Mouse (Mus musculus): ENCODE measurements at regions not wholly inside any gene's neighbourhood (a gene's known extent, or its start where the extent isn't known, plus 50 kb on each side); places are given as distances from the start of the nearest gene placed in this dataset.

DNA sequence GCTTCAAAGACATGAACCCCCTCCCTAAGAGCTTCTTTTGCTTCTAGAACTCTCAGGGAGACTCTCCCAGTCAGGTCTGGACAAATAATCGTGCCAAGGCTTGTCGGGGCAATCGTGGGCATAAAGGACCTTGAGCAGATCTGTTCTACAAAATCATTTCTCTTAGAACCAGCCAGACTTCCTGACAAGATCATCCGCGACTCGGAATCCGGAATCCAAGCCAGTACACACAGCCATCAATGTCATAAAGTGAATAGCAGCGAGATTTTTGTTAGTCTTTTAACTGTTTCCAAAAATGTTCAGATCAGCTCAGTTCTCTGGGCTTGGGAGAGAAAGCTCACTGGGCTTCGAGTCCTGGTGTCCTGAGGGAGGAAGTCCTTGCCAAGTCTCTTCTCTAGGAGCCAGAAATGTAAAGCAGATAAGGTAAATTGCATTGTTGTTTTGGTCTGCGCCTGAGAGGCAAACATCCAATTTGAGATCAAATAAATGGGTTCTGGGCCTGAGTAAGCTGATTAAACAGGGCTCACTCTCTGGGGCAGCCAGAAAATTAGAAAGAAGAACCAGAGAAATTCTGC lies 92.9 kb upstream of the Fam78b start:
- TF ChIP-seq POLR2A (IDR thresholded peaks at IDR 0.05; ENCODE audit: insufficient read depth, low read length) (no peak), EP300 (IDR thresholded peaks at IDR 0.05; ENCODE audit: insufficient read depth, low read depth, low read length) (no peak), CTCF (IDR thresholded peaks at IDR 0.05; ENCODE audit: low read depth, low read length) (no peak)

Measured in ES-Bruce4 (cell line).